Mouse (Mus musculus): ENCODE data around the gene S100z.

The S100z gene

GRCm38 (mm10) chr13:95444291-95444690 lies 34.2 kb downstream of the S100z start:
- no peak for DNase-seq

- no peak for DNase-seq
Observed at GRCm38 (mm10) chr13:95443376-95444233, 34.9 kb downstream of the S100z start.

GRCm38 (mm10) chr13:95442901-95443300 lies 35.6 kb downstream of the S100z start:
- DNase-seq = peak; percentile 55

- DNase-seq = no peak
Observed at GRCm38 (mm10) chr13:95439569-95439968, 39.0 kb downstream of the S100z start.

- DNase-seq = no peak
Observed at GRCm38 (mm10) chr13:95431760-95432159, 46.8 kb downstream of the S100z start.

GRCm38 (mm10) chr13:95427499-95427898 lies 51.0 kb downstream of the S100z start:
- no peak for DNase-seq

All from kidney, adult 9 months (tissue).